Mouse (Mus musculus): ENCODE results near the gene Ccl4.

Gene Ccl4

DNA sequence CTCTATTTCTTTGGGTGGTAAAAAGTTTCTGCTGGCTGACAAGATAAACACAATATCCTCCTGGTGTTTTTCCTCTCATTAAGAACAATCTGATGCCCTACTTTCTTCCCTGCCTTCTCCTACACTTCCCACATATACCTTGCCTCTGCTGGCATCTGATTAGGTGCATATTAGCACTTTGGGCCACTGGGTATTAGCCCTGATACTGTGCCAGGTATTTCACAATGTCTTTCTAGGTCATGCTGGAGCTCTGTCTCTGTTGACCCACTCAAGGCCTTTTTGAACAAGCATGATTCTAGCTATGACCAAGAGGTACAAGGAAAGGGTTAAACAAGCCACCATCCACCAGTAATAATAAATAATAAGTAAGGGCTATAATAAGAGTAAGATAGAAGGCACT is 9.4 kb downstream of the Ccl4 start:
- no peak for DNase-seq (ENCODE audit: low spot score in 2 of 2)

DNA sequence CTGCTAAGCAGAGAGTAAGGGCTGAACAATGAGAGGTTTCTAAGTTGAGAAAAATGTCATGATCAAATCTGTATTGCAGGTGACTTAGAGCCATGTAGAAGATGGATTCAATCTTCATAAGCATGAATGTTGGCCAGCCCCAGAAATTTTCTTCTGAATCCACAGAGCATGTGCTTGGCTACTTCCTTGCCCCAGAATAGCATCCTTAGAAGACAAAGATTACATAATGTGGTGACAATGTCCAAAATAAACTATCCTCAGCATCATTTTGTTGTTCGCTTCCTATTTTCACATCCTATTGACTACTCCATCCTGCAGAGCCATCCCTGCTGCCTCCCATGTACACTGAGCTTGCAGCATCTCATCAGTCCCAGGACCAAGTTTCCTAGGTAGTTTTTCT is 13.3 kb downstream of the Ccl4 start:
- DNase-seq (ENCODE audit: low spot score in 2 of 2), result no peak

DNA sequence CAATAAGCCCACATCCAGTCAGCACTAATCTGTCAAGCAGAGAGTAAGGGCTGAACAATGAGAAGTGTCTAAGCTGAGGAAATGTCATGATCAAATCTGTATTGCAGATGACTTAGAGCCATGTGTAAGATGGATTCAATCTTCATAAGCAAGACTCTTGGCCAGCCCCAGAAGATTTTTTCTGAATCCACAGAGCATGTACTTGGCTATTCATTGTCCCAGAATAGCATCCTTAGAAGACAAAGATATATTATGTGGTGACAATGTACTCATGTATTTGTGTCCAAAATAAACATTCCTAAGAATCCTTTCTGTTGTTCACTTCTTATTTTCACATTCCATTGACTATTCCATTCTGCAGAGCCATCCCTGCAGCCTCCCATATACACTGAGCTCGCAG is 27.5 kb downstream of the Ccl4 start:
- no peak for DNase-seq (ENCODE audit: low spot score in 2 of 2)

DNA sequence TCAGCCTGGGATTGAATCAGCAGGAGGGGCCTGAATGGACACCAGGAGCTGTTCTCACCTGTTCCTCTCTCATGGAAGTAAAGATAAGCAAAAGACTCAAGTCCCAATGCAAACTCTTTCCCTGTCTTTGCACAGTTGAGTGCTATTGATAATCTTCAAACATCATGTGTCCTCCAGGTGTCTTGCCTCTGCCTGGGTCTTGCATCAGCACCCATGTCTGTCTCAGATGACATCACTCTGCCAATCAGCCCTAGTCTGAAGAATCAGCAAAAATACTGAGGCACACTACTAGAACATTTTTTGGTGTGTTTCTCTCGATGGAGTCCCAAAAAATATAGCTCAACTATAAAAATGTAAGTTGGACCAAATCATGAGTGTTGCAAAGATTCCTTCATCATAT is 29.6 kb downstream of the Ccl4 start:
- DNase-seq (ENCODE audit: low spot score in 2 of 2), result no peak

DNA sequence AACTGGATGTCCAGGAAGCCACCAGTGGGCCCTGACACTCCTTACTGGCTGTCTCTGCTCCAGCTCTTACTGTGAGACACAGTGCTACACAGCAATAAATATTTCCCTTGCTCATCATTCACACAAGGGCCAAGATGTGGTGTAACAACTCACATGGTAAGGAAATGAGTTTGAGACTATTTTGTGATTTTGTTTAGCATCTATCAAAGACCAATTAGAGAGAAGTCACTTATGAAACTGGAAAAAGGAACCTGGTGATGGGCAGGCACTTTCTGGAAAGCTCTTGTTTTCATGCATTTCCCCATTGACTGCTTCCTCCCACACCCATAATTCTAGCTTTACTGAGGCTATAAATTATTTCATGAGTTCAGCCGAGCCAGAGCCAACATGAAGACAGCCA is 41.3 kb downstream of the Ccl4 start, which contains the start of gene Wfdc17:
Wfdc17 (plus strand) TSS at position 287 of the 400 bp plus-strand sequence.
- DNase-seq (ENCODE audit: low spot score in 2 of 2), result no peak

DNA sequence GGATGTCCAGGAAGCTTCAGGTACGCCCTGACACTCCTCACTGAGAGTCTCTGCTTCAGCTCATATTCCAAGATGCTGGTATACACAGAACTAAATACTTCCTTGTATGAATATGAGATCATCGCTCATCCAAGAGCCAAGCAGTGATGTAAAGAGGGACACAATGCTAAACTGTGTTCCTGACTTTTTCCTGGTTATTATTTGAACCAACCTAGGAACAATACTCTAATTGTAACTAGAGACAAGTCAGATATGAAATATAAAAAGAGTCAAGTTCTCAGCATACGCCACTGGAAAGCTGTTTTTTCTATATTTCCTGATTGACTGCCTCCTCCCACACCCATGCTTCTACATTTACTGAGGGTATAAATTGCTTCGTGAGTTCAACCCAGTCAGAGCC is 46.3 kb downstream of the Ccl4 start, which contains the start of gene Wfdc18:
Wfdc18 (plus strand) TSS at position 301 of the 400 bp plus-strand sequence.
- no peak for DNase-seq (ENCODE audit: low spot score in 2 of 2)

DNA sequence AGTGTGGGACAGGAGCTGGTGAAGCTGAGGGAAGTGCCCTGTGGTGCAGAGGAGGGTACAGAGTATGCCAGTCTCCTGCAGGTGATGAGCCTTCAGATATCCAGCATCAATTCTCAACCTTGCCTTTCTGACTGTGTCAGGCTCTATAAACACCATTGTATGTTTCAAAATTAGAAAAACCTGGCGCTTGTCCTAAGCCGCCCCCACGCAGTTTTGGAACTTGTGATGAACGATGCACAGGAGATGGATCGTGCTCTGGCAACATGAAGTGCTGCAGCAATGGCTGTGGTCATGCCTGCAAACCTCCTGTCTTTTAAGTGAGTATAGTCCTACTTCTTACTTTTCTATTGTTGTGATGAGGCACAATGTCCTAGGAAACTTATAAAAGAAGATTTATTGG is 47.3 kb downstream of the Ccl4 start:
- DNase-seq (ENCODE audit: low spot score in 2 of 2), result no peak

DNA sequence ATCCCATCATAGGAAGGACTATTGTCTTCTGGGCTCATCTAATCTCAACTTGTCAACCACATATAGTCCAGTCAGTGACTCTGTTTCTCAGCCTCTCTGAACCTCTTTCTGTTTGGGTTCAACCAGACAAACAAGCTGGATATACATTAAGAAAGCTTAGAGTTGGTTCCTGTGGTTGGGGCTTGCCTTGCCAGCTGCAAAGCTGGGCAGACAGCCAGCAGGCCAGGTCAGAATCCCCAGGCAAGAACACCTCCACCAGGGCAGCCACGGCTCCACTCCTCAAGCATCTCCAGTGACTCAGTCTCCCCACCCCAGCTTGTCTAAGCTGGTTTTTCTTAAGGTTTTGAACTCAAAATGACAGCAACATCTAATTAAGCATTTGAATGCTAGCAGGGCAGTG is 50.3 kb downstream of the Ccl4 start:
- no peak for DNase-seq (ENCODE audit: low spot score in 2 of 2)

DNA sequence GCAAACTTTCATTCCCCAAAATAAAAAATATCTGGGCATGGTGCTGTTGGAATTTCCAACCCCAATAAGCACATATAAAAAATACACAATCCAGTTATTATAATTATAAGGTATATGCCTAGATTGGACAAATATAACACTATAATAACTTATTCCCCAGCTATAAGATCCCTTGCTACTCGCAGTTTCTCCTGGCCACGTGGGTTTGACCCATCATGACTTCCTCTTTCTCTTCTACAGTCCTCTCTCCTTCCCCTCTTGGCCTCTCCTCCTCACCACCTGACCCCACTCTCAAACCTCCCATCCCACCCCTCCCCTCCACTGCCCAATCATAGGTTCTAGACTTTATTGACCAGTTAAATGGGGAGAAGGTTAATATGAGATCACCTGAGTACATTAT is 51.5 kb downstream of the Ccl4 start:
- DNase-seq (ENCODE audit: low spot score in 2 of 2), result no peak

Data from urinary bladder, postnatal 4 days (tissue).